Comparison of ENCODE assay signal across 9 mouse cellular contexts in the genomic region with DNA sequence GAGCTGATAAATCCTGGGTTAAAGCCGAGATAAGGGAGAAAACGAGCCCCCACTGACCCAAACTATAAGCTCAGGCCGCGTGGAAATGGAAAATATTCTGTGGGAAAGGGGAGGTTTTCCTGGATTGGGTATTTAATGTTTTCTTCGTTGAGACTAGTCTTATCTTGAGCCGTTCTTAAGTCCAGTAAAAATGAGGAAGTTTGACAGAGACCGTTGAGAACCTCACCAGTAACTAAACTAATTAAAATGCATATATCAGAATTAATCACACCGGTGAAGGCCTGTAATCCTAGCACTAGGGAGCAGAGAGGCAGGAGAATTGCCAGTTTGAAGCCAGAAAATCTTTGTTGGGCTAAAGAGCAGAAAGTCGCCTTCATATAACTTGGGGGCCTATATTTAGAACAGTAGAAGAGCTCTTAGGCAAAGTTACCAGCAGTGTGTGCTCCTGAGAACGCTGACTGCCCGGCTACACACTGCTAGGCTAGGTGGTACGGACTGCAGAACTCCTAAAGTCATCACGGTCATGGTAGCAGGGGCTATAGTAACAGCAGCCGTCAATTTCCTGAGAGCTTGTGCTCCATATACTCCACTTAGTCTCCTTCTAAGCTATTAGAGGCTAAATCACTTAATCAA.
DNase-seq lines count a peak whose midpoint lies in the region; ATAC-seq lines count a peak whose summit lies in the region.
"Had no signal": no experiment of that assay in that cellular context is flagged by ENCODE, and none has a peak within 500 bp of the region (broad histone marks: within the 10 kb centered on the region; RNA-seq: fewer than 3 reads in every experiment).

No protein-coding gene starts in this region.

- peak overlapping the region; percentile 17; the same call in 1 of the 2 replicates for H3K9ac ChIP-seq in kidney, embryonic 15.5 days
- H3K9ac ChIP-seq in embryonic facial prominence, embryonic 15.5 days, result no peak overlapping the region
- no peak overlapping the region for H3K9ac ChIP-seq in limb, embryonic 11.5 days (ENCODE audit: low read length)
- no peak overlapping the region; the same call in 1 of the 2 replicates for H3K9ac ChIP-seq in neural tube, embryonic 14.5 days (replicated peaks; ENCODE audit: low read depth, low read length)

- ATAC-seq in kidney, embryonic 15.5 days (replicated peaks; ENCODE audit: low FRiP score), result 0 out of 2 replicates have a peak, but pooled peaks have one; percentile 4
- ATAC-seq in embryonic facial prominence, embryonic 15.5 days (ENCODE audit: insufficient number of reproducible peaks, low FRiP score, low TSS enrichment, low read depth), result no peak
- no peak for ATAC-seq in limb, embryonic 11.5 days (ENCODE audit: insufficient number of reproducible peaks, low FRiP score, low TSS enrichment, low read depth)
- no peak for ATAC-seq in neural tube, embryonic 14.5 days (ENCODE audit: low read depth)
- no peak for ATAC-seq in frontal cortex, adult (ENCODE audit: low TSS enrichment)

- H3K4me2 ChIP-seq in kidney, embryonic 15.5 days, result peak overlapping the region; percentile 60
- H3K4me2 ChIP-seq in embryonic facial prominence, embryonic 15.5 days (replicated peaks), result peak overlapping the region; percentile 48
- H3K4me2 ChIP-seq in limb, embryonic 11.5 days (ENCODE audit: low read depth, severe bottlenecking), result peak overlapping the region; percentile 47; the same call in 1 of the 2 replicates
- peak overlapping the region; percentile 45; the same call in 1 of the 2 replicates for H3K4me2 ChIP-seq in neural tube, embryonic 14.5 days (ENCODE audit: low read depth, low read length)

- peak overlapping the region; percentile 26; the same call in 1 of the 2 replicates for H3K4me3 ChIP-seq in kidney, embryonic 15.5 days (replicated peaks)
- no peak overlapping the region for H3K4me3 ChIP-seq in embryonic facial prominence, embryonic 15.5 days (replicated peaks)
- no peak overlapping the region for H3K4me3 ChIP-seq in limb, embryonic 11.5 days (ENCODE audit: low read depth, low read length)
- H3K4me3 ChIP-seq in neural tube, embryonic 14.5 days (ENCODE audit: low read depth, low read length), result no peak overlapping the region

- H3K27me3 ChIP-seq in kidney, embryonic 15.5 days, result no peaks in the 10 kb centered on the region
- no peaks in the 10 kb centered on the region for H3K27me3 ChIP-seq in embryonic facial prominence, embryonic 15.5 days
- no peaks in the 10 kb centered on the region for H3K27me3 ChIP-seq in limb, embryonic 11.5 days (ENCODE audit: control insufficient read depth, insufficient read depth, low read length)
- H3K27me3 ChIP-seq in neural tube, embryonic 14.5 days (ENCODE audit: control insufficient read depth, insufficient read depth, low read length), result no peaks in the 10 kb centered on the region

- DNase-seq in kidney, adult 9 months, result no peak
- no peak for DNase-seq in limb, embryonic 11.5 days (ENCODE audit: low spot score)
- DNase-seq in right cerebral cortex, postnatal 14 days, result no peak
- no peak for DNase-seq in urinary bladder, postnatal 14 days (ENCODE audit: low spot score)
- DNase-seq: thymus, postnatal 25 days had no signal

- peak overlapping the region; percentile 89 for H3K27ac ChIP-seq in kidney, embryonic 15.5 days
- peak overlapping the region; percentile 79 for H3K27ac ChIP-seq in embryonic facial prominence, embryonic 15.5 days (replicated peaks)
- peak overlapping the region; percentile 23; the same call in 1 of the 2 replicates for H3K27ac ChIP-seq in limb, embryonic 11.5 days (replicated peaks; ENCODE audit: low read depth, low read length)
- H3K27ac ChIP-seq in neural tube, embryonic 14.5 days (ENCODE audit: low read depth, low read length), result 0 out of 2 replicates have a peak overlapping the region, but pooled peaks have one; percentile 12

- H3K4me1 ChIP-seq in kidney, embryonic 15.5 days, result peaks cover 47% of the 10 kb centered on the region
- peaks cover 41% of the 10 kb centered on the region for H3K4me1 ChIP-seq in embryonic facial prominence, embryonic 15.5 days
- H3K4me1 ChIP-seq in limb, embryonic 11.5 days (ENCODE audit: control insufficient read depth, insufficient read depth, low read length), result peaks cover 7% of the 10 kb centered on the region; the same call in 1 of the 2 replicates
- H3K4me1 ChIP-seq in neural tube, embryonic 14.5 days (ENCODE audit: control insufficient read depth, insufficient read depth, low read length), result peaks cover 17% of the 10 kb centered on the region; the same call in 1 of the 2 replicates

- peaks cover 22% of the 10 kb centered on the region for H3K36me3 ChIP-seq in kidney, embryonic 15.5 days
- H3K36me3 ChIP-seq in embryonic facial prominence, embryonic 15.5 days, result peaks cover 10% of the 10 kb centered on the region; the same call in 1 of the 2 replicates
- no peaks in the 10 kb centered on the region for H3K36me3 ChIP-seq in limb, embryonic 11.5 days (ENCODE audit: control insufficient read depth, insufficient read depth, low read length)
- no peaks in the 10 kb centered on the region for H3K36me3 ChIP-seq in neural tube, embryonic 14.5 days (ENCODE audit: control insufficient read depth, insufficient read depth, low read length)

- 22% methylated on average over 14 of the region's 14 CpGs for whole genome bisulfite sequencing in kidney, embryonic 15.5 days
- WGBS in embryonic facial prominence, embryonic 15.5 days, result 28% methylated on average over 14 of the region's 14 CpGs
- 35% methylated on average over 14 of the region's 14 CpGs for WGBS in limb, embryonic 11.5 days
- 49% methylated on average over 14 of the region's 14 CpGs for WGBS in neural tube, embryonic 14.5 days

- H3K9me3 ChIP-seq in kidney, embryonic 15.5 days (replicated peaks), result no peaks in the 10 kb centered on the region
- H3K9me3 ChIP-seq in embryonic facial prominence, embryonic 15.5 days (replicated peaks), result no peaks in the 10 kb centered on the region
- no peaks in the 10 kb centered on the region for H3K9me3 ChIP-seq in limb, embryonic 11.5 days (ENCODE audit: control insufficient read depth, low read length)
- no peaks in the 10 kb centered on the region for H3K9me3 ChIP-seq in neural tube, embryonic 14.5 days (ENCODE audit: control insufficient read depth, low read length)

Comparison
In these comparisons a context has a peak if more than half of its experiments do, and no peak if none do; other contexts are left out.
1. H3K27ac ChIP-seq: peak in every context shown above with its lines; median percentile 89 in kidney, embryonic 15.5 days; 79 in embryonic facial prominence, embryonic 15.5 days; 23 in limb, embryonic 11.5 days; 12 in neural tube, embryonic 14.5 days.